Mouse (Mus musculus) inflammation-experienced regulatory T-cells, adult 6 months (primary cell): ENCODE measurements around the gene Wdr25. TPM values are rescaled to one million over a fixed set of nuclear protein-coding genes. Genes with fewer than 3 reads are reported as not detected.

Source experiments
- ATAC-seq: one replicate; pipeline ENCODE4 v1.8.0; 2017
- polyA plus RNA-seq, 3 experiments: library from polyadenylated mRNA; unstranded; fragments of 100-300 nt; shearing (Covaris generic); gene quantifications; one replicate each; pipeline ENCODE4 v1.2.1; 2017

The Wdr25 gene
- polyA plus RNA-seq, 3 experiments from 2014 or later, result 3.4 to 14.4 (median 6.0) TPM

DNA sequence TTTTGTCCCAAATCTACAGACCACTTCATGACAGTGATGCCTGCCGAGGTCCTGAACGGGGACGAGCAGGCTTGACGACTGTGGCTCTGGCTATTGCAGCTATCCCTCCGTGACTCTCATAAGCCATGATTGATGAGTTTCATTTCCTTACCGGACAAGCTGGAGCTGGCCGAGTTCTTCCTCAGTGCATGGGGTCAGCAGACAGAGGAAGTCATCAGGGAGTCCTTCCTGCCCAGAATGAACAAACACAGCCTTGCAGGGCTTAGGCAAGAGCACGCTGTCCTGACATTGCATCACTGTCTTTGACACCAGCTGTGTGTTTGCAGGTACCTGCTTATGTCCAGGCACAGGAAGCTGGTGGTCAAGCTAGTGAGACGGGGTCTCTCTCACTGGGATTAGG is 97.0 kb downstream of the Wdr25 start:
- ATAC-seq, result no peak

DNA sequence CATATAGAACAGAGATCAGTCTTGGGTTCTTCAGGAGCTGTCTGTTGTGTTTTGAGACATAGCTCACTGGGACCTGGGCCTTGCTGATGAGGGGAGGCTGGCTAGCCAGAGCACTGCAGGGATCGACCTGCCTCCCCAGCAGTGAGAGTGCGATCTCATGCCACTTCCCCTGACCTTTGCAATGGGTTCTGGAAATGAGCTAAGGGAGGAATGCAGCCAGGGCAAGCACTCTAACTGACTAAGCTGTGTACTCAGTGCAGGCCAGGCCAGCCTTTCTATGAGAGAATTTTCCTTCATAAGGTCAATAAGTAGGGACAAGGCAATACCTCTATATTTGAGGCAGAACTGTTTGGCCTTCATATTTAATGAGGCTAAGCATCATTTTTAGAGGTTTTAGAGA is 99.6 kb downstream of the Wdr25 start:
- ATAC-seq, result no peak

GRCm38 (mm10) chr12:108994436-108995031 is 101.1 kb downstream of the Wdr25 start:
- no peak for ATAC-seq

DNA sequence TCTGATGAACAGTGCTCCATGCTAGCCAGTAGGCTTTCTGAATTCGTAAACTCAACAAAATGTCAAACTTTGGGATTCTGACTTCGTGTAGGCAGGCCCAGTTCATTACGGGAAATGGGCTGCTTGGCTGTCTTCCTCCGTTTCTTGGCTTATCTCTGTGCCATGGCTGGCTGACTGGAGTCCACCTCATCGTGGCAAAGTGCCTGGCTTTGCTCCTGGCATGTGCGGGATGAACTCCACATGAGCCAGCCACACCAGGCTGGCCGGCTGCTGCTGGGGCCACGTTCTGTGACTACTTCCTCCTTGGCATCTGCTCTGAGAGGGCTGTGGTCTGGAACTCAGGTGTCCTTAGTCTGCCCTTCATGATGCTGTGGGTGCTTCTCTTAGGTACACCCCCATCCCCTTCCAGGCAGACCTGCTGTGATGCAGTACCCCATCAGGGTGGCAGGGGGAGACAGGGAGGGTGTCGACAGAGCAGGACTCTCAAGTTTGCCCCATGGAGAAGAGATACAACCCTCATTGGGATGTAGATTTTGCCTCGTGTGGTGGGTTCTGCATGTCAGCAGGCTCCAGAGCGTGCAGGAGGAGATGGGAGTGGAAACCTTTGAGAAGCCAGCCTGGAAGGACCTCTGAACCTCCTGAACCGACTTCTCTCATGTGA is 102.7 kb downstream of the Wdr25 start:
- ATAC-seq, result no peak

- no peak for ATAC-seq
These were observed 103.8 kb downstream of the Wdr25 start for GRCm38 (mm10) chr12:108997249-108997648.

DNA sequence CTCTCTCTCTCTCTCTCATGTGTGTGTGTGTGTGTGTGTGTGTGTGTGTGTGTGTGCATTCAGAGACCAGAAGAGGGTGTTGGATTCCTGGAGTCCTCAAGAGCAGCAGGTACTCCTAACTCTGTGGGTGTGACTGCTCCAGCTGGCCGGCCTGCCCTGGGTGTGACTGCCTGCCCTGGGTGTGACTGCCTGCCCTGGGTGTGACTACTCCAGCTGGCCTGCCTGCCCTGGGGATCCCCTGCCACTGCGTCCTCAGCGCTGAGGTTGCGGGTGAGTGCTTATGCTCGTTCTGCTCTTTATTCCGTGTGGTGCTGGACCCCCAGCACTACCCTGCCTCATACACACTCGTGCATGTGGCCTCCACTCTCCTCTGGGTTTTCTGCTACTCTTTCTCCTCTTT is 109.5 kb downstream of the Wdr25 start:
- ATAC-seq, result no peak

DNA sequence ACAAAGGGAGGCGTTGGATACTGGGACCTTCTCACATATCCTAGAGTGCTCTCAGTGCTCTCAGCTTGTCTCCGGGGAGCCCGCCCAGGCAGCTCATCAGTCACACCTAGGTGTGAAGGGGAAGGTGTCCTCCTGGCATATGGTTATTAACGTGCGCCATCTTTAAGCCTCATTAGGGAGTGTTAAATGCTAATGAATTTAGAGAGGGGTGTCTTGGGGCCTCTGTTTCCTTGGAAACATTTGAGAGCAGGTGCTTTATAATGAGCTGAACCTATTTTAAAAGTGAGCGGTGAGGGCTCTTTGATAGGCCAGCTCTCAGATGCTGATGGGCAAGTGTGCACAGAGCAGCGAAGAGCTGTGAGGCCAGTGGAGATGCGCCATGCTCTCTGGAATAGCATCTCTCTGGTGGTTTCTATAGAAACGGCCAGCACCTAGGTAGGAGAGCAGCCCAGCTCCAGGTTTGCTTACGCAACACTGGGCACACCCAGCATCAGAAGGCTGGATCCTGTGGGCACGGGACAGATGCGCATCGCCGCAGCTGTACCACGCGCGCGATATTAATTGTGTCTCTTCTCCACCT is 116.7 kb downstream of the Wdr25 start:
- ATAC-seq, result no peak

DNA sequence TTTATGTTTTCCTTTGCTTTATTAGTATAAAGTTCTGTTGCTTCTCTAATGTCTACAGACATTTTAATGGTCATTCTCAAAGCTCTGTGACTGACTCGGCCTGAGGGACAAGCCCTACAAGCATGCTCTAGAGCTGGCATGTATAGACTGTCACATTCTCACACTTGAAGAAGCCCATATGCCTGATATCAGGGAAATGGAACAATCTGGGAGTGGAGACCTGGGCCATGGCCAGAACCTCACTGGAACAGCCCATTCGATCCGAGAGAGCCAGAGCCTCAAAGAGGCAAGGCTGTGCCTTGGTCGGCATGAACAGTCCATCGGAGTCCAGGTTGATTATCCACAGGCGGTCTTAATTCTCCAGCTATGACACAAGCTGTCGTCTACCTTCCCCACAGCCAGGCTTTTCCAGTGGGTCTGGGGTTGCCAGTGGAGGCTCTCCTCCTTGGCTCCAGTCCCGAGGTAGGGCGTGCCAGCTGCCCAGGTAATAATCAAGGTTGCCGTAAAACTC is 128.8 kb downstream of the Wdr25 start:
- no peak for ATAC-seq

DNA sequence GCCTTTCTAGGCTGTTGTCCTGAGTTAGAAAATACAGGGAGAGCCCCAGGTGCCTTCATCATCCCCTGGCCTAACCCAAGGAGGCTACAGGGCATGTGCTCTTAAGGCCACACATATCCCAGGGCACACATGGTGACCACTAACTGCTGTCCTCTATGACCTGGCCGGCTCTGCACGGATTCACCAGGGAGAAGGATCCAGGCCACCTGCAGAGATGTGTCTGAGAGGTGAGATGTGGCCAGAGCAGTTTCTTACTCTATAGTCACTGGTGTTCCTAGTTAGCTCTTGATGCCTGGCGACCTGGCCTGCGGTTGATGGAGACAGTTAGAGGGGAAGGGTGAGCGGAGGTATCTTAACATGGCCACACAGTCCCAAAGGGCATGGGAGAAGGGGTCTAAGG is 129.5 kb downstream of the Wdr25 start:
- ATAC-seq, result no peak

DNA sequence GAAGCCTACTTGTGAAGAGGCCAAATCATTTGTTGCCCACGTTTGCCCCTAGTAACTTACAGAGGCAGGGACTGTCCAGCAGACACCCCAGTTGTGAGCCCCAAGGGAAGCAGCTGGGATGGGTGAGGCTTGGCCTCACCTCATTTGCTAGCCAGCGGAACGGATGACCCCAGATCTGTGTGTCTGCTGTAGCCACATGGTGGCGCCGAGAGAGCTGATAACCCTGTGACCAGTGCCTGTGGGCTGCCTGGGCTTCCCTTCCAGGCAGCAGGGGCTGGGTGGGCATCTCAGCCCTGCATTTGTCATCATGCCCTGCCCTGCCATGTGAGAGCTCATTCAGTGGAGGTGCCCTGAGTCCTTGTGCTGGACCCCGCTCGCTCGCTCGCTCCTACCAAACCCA is 130.3 kb downstream of the Wdr25 start:
- no peak for ATAC-seq

DNA sequence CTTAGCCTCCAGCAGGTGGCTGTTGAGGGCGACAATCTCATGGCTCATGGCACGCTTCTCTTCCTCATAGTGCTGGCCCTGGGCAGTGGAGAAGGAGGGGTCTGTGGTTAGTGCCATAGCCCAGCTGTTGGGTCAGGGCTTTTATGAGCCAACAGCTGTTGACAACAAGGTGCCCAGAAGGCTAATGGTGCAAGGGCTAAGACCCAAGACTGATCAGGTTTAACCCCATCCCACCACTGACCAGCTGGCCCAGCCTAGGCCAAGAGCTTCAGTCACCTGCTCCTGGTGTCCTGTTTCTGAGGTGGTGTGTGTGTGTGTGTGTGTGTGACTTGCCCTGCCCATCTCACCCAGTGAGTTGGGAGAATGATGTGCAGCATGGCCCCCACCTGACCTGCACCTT is 143.6 kb downstream of the Wdr25 start:
- no peak for ATAC-seq

DNA sequence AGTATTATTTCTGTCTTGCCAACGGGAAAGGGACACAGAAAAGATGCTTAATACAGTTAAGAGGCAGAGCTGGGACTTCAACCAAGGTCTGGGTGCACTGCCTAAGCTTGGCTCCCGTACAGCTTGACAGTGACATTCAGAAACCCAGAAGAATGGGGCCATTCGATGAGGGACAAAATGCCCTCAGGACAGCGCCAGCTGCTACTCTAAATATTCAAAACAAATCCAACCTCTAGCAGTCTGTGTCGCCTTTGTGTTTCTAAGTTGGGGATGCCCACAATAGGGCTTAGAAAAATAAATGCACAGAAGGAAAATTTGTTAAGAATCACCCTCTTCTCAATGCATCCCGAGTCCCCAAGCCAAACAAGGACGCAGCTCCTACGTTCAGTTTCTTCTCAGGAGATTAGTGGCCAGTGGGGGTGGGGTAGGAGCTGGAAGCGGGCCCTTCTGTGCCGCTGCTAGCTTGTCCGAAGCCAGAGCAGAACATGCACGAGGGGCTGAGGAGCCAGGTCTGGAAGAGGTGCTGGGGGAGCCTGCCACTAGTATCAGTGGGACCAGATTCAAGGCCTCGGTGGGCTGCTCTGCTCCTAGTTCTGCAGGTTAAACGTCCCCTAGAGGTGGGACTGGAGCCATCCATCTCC is 144.9 kb downstream of the Wdr25 start:
- no peak for ATAC-seq

DNA sequence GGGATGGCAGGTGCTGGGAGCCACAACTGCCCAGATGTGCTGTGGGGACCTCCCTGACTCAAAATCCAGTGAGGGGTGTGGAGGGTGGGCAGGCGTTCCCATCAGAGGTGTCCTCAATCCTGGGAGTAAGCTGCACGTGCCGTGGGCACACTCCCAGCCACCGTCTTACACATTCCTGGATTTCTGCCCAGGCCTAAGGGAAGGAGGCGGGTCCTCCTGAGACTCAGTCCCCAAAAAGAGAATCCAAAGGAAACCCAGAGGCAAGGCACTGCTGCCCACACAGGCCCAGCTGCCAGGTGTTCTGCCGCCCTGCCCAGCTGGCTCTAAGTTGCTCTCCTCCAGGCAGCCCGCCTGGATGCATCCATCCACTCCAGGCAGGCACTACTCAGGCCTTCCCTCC is 145.9 kb downstream of the Wdr25 start:
- ATAC-seq, result no peak

DNA sequence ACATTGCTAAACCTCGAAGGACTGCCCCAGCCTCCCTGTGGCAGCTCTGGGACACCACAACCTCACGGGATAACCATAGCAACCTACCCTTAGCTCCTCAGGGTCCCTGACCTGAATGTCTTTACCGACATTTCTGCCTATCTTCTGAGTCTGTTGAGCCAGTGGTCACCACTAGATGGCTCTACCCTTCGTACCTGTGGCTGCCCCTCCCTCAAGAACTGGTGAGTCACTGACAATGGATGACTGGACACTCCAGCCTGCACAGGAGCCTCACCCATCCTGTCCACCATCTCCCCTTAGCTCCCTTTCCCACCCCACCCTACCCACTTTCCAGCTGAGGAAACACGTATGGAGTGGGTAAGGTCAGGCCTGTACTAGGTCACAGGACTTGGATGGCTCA is 151.1 kb downstream of the Wdr25 start:
- no peak for ATAC-seq

DNA sequence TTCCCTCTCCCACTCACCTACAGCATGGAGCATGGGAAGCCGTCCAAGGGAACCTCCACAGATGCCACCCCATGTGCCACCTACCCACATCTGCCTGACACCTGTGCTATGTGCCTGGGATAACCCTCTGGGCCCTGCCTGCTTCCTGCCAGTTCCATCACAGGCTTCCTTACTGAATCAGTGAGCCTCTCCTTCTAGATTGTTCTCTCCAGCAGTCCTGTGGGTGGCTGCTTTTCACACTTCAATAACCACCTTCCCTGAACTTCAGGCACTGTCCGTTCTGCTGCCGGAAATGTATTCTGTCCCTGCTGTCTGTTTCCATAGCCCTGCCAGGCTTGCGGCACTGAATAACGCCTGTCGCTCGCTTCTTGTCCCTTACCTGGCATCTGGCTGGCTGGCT is 152.2 kb downstream of the Wdr25 start:
- no peak for ATAC-seq

- no peak for ATAC-seq
These were observed 156.5 kb downstream of the Wdr25 start for GRCm38 (mm10) chr12:109049949-109050348.

DNA sequence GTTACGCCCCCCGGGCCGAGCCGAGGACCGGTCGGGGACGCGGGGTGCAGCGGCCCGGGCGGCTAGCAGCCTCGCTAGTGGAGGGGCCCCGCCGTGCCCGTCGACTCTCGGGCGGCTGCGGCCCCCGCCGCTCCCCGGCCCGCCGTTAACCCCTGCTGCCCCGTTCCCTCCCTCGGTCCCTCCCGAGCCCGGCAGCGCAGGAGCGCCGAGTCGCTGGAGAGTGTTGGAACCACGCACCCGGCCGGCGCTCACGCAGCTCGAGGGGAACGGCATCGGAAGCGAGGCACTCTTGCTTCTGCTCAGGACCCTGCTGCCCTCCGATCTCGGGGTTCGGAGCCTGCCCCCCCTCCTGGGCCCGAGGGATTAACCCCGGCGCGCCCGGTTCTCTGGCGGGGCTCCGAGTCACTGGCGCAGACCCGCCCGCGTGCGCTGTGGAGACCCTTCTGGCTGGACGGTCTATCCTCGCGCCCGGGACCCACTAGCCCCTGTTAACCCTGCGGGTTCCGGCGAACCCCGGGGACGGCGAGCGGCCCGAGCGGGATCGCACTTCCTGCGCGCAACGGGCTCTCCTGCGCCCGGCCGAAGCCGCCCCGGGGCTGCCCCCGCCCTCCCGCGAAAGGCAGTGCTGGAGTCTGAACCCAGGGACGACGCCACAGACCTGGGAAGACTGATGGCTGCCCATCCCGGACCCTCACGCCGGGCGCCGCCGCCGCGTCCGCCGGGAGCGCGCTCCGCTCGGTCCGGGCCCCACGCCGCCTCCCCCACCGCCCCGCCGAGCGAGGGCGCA is 159.8 kb downstream of the Wdr25 start:
- ATAC-seq, result no peak

DNA sequence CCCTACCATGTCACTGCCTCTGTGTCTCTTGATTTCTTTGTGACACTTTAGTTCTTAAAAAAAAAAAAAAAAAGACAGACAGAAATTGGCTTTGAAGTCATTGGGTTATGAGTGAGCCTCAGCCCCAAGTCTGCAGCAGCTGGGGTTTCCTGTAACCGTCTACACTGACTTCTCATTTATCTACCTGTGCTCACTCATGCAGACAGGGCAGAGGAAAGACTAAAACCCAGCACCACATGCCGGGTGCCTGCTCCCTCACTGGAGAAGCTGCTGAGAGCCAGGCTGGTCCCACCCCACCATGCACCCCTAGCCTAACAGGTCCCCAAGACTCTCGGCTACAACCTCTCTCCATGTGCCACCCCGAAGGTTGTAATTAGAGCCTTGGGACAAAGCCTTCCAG is 164.3 kb downstream of the Wdr25 start:
- ATAC-seq, result no peak

GRCm38 (mm10) chr12:109058660-109059059 is 165.2 kb downstream of the Wdr25 start:
- ATAC-seq, result no peak

- ATAC-seq, result peak; percentile 72
These were observed 174.2 kb downstream of the Wdr25 start for GRCm38 (mm10) chr12:109067561-109068135.

DNA sequence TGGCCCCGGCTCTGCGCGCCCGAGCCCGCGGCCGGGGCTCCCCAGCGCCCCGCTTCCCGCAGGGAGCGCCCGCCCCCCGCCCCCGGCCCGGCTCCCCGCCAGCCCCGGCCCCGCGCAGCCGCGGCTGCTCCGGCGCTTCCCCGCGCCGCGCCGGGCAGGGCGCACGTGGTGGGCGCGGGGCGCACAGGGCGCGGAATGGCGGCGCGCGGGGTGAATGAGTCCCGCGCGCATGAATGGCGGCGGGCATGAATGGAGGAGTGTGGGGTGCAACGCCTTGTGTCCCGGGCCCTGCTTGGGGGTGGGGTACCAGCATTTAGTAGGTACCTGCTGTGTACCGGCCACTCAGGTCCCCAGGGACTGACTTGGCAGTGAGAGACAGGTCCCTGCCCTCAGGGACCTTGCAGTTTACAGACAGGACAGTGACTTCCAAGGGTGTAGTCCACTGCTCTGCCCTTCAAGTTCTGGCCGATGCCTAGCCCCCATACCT is 174.8 kb downstream of the Wdr25 start, which contains the start of gene Begain:
Gene Begain, minus strand, starts transcription at position 51 of the 487 bp plus-strand sequence.
- peak; percentile 44 for ATAC-seq

- ATAC-seq, result no peak
These were observed 175.3 kb downstream of the Wdr25 start for GRCm38 (mm10) chr12:109068738-109069137.
